Mouse (Mus musculus): ENCODE results near the gene Dync1li1. TPM values are rescaled to one million over a fixed set of nuclear protein-coding genes. Genes with fewer than 3 reads are reported as not detected.

Dync1li1 gene
- polyA plus RNA-seq, 1 experiment from 2014 or later = 154 TPM

GRCm38 (mm10) chr9:114759886-114760285, 71.3 kb downstream of the Dync1li1 start:
- 68% methylated on average over 4 of the region's 4 CpGs for WGBS
- Histone ChIP-seq H3K27ac (no peak overlapping the region), H3K4me1 (no peaks in the 10 kb centered on the region), H3K36me3 (replicated peaks) (no peaks in the 10 kb centered on the region), H3K9me3 (no peaks in the 10 kb centered on the region), H3K4me2 (no peak overlapping the region), H3K4me3 (no peak overlapping the region), H3K27me3 (replicated peaks) (no peaks in the 10 kb centered on the region), H3K9ac (no peak overlapping the region)
- ATAC-seq (replicated peaks) = no peak

- H3K4me3 ChIP-seq = no peak overlapping the region
- no peak overlapping the region for H3K27ac ChIP-seq
- H3K9me3 ChIP-seq = no peaks in the 10 kb centered on the region
- no peaks in the 10 kb centered on the region for H3K4me1 ChIP-seq
- H3K4me2 ChIP-seq = no peak overlapping the region
- WGBS = 88% methylated on average over 5 of the region's 5 CpGs
- no peaks in the 10 kb centered on the region for H3K27me3 ChIP-seq (replicated peaks)
- H3K36me3 ChIP-seq (replicated peaks) = no peaks in the 10 kb centered on the region
- H3K9ac ChIP-seq = no peak overlapping the region
- ATAC-seq (replicated peaks) = no peak
Observed at GRCm38 (mm10) chr9:114760353-114760752, 71.8 kb downstream of the Dync1li1 start.

DNA sequence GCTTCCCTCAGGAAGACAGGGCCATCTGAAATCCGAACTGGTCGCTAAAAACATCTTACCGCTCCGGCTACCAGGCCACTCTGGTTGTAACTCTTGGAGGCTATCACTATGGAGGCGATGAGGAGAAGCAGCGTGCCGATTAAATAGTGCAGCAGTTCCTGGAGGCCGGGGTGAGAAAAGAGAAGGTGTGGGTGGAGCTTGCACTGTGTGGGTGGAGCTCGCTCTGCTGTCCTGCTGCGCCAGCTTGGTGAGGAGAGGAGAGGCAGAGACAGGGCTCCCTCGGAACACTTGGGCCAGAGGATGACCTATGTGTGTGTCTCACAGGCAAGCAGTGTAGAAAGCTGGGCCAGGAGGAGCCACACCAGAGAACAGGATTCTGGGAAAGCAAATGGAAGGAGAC, 73.3 kb downstream of the Dync1li1 start:
- no peak for ATAC-seq (replicated peaks)
- Histone ChIP-seq H3K4me3 (no peak overlapping the region), H3K9ac (no peak overlapping the region), H3K4me1 (no peaks in the 10 kb centered on the region), H3K36me3 (replicated peaks) (no peaks in the 10 kb centered on the region), H3K9me3 (no peaks in the 10 kb centered on the region), H3K27me3 (replicated peaks) (no peaks in the 10 kb centered on the region), H3K4me2 (no peak overlapping the region), H3K27ac (no peak overlapping the region)
- 75% methylated on average over 11 of the region's 11 CpGs for WGBS

- 61% methylated on average over 13 of the region's 13 CpGs for WGBS
- Histone ChIP-seq H3K4me1 (no peaks in the 10 kb centered on the region), H3K9me3 (no peaks in the 10 kb centered on the region), H3K4me2 (no peak overlapping the region), H3K4me3 (no peak overlapping the region), H3K9ac (no peak overlapping the region), H3K36me3 (replicated peaks) (no peaks in the 10 kb centered on the region), H3K27me3 (replicated peaks) (no peaks in the 10 kb centered on the region), H3K27ac (no peak overlapping the region)
- ATAC-seq (replicated peaks) = no peak
Observed at GRCm38 (mm10) chr9:114763341-114763740, 74.8 kb downstream of the Dync1li1 start.

GRCm38 (mm10) chr9:114767030-114767429, 78.4 kb downstream of the Dync1li1 start:
- Histone ChIP-seq H3K4me3 (no peak overlapping the region), H3K27ac (no peak overlapping the region), H3K4me2 (no peak overlapping the region), H3K27me3 (replicated peaks) (no peaks in the 10 kb centered on the region), H3K9ac (no peak overlapping the region), H3K36me3 (replicated peaks) (no peaks in the 10 kb centered on the region), H3K9me3 (no peaks in the 10 kb centered on the region), H3K4me1 (no peaks in the 10 kb centered on the region)
- peak; percentile 82 for ATAC-seq (replicated peaks)
- 57% methylated on average over 13 of the region's 13 CpGs for WGBS

DNA sequence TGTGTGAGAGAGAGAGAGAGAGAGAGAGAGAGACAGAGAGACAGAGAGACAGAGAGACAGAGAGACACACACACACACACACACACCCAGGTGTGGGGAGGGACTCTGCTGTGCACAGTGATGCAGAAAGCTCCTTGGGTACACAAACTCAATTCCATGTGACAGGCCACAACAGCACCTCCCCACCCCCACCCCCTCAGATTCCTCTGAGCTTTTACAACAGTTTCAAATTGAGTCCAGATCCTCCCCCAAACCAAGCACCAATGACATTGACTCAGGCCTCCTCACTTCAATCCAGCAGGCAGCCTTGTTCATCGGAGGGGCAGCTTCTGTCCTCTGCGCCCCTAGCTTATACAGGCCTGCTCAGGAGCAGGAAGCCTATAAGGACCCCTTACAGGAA, 78.9 kb downstream of the Dync1li1 start:
- H3K9ac ChIP-seq = no peak overlapping the region
- H3K27me3 ChIP-seq (replicated peaks) = no peaks in the 10 kb centered on the region
- no peak for ATAC-seq (replicated peaks)
- H3K36me3 ChIP-seq (replicated peaks) = no peaks in the 10 kb centered on the region
- WGBS = 86% methylated on average over 2 of the region's 2 CpGs
- H3K27ac ChIP-seq = no peak overlapping the region
- no peaks in the 10 kb centered on the region for H3K4me1 ChIP-seq
- no peaks in the 10 kb centered on the region for H3K9me3 ChIP-seq
- no peak overlapping the region for H3K4me2 ChIP-seq
- H3K4me3 ChIP-seq = no peak overlapping the region

DNA sequence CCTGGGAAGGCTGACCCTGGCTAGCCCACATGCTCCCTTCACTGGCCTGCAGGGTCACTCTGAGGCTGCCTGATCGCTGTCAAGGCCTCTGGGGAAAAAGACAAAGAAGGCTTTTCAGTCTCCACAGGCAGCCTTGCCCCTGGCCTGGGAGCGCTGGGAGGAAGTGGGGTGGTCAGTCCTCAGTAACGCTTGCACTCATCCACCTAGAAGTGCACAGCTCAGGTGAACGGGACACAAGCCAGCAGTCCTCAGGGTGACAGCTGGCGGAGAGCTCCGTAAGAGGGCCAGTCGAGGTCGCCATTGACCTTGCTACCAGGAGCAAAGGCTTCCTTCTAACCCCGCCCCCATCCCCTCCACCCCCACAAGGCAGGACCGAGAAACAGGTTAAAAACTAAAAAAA, 79.5 kb downstream of the Dync1li1 start:
- Histone ChIP-seq H3K27ac (no peak overlapping the region), H3K9ac (no peak overlapping the region), H3K36me3 (replicated peaks) (no peaks in the 10 kb centered on the region), H3K27me3 (replicated peaks) (no peaks in the 10 kb centered on the region), H3K9me3 (no peaks in the 10 kb centered on the region), H3K4me1 (no peaks in the 10 kb centered on the region), H3K4me3 (no peak overlapping the region), H3K4me2 (no peak overlapping the region)
- WGBS = 62% methylated on average over 10 of the region's 10 CpGs
- ATAC-seq (replicated peaks) = no peak

DNA sequence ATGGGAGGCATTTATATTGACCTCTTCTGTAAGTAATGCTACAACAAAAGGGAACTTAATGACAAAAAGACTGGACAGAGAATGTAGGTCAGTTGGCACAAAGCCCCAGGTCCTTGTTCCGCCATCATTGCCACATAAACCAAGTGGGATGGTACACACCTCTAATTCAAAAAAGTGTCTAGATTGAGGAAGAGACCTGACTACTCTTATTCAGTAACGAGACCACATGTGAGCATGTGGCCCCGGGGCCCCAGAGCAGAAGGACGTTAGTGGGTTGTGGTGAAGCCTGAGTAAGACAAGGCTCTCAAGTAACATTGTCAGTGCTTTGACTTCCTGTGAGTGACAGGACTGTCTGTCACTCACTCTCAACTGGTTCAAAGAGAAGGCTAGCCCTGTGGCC, 81.6 kb downstream of the Dync1li1 start:
- H3K4me1 ChIP-seq = peaks cover 2% of the 10 kb centered on the region; the same call in 1 of the 2 replicates
- H3K27me3 ChIP-seq (replicated peaks) = no peaks in the 10 kb centered on the region
- no peak overlapping the region for H3K4me3 ChIP-seq
- H3K9me3 ChIP-seq = no peaks in the 10 kb centered on the region
- WGBS = 88% methylated on average over 4 of the region's 4 CpGs
- no peak overlapping the region for H3K4me2 ChIP-seq
- H3K36me3 ChIP-seq (replicated peaks) = no peaks in the 10 kb centered on the region
- no peak for ATAC-seq (replicated peaks)
- no peak overlapping the region for H3K9ac ChIP-seq
- no peak overlapping the region for H3K27ac ChIP-seq

- Histone ChIP-seq H3K4me2 (no peak overlapping the region), H3K9ac (no peak overlapping the region), H3K27me3 (replicated peaks) (no peaks in the 10 kb centered on the region), H3K9me3 (no peaks in the 10 kb centered on the region), H3K4me1 (peaks cover 3% of the 10 kb centered on the region; the same call in 1 of the 2 replicates), H3K27ac (no peak overlapping the region), H3K4me3 (no peak overlapping the region), H3K36me3 (replicated peaks) (no peaks in the 10 kb centered on the region)
- no peak for ATAC-seq (replicated peaks)
- 89% methylated on average over 7 of the region's 7 CpGs for WGBS
Observed at GRCm38 (mm10) chr9:114771565-114771964, 83.0 kb downstream of the Dync1li1 start.

Other genes starting within 250 kb of the Dync1li1 start
- not detected in 2 replicates for gene Ccr4, start 183.9 kb upstream of the Dync1li1 start, polyA plus RNA-seq (2015; fragmentation: Nextera tagmentation; extraction: Ambion mirVana)
- gene C130032M10Rik, start 173.1 kb upstream of the Dync1li1 start, polyA plus RNA-seq (2015; fragmentation: Nextera tagmentation; extraction: Ambion mirVana) = not detected in 2 replicates
- 0.15 and 0.17 TPM in 2 replicates for gene Trim71, start 124.4 kb upstream of the Dync1li1 start, polyA plus RNA-seq (2015; fragmentation: Nextera tagmentation; extraction: Ambion mirVana)
- 57.4 and 61.0 TPM in 2 replicates for gene Cnot10, start 48.6 kb upstream of the Dync1li1 start, polyA plus RNA-seq (2015; fragmentation: Nextera tagmentation; extraction: Ambion mirVana)
- 18.3 TPM in 2 replicates for gene Cmtm6, start 42.3 kb downstream of the Dync1li1 start, polyA plus RNA-seq (2015; fragmentation: Nextera tagmentation; extraction: Ambion mirVana)
- gene Cmtm7, start 93.1 kb downstream of the Dync1li1 start, polyA plus RNA-seq (2015; fragmentation: Nextera tagmentation; extraction: Ambion mirVana) = 12.2 and 15.2 TPM in 2 replicates
- gene Cmtm8, start 155.4 kb downstream of the Dync1li1 start, polyA plus RNA-seq (2015; fragmentation: Nextera tagmentation; extraction: Ambion mirVana) = 7.3 and 7.5 TPM in 2 replicates
- gene Gpd1l, start 245.2 kb downstream of the Dync1li1 start, polyA plus RNA-seq (2015; fragmentation: Nextera tagmentation; extraction: Ambion mirVana) = 30.8 and 30.9 TPM in 2 replicates